Mouse (Mus musculus) bone marrow macrophage, adult 2 months (primary cell): Measurements from ENCODE around the gene Rasgrp4. TPM values are rescaled to one million over a fixed set of nuclear protein-coding genes. Genes with fewer than 3 reads are reported as not detected.
"Not testable (repeated sequence)": the region's sequence is repeated elsewhere in the genome, so short reads cannot be mapped to it uniquely, and the experiment has no call there.

Source experiments
- H3K27ac ChIP-seq: 2 replicates; pipeline ENCODE4 v1.5.1; 2012; ENCODE audit warnings: low read depth, low read length; ENCODE audit not compliant: insufficient read depth
- H3K4me1 ChIP-seq: 2 replicates; pipeline ENCODE4 v1.6.1; 2012; ENCODE audit warnings: low read length; ENCODE audit not compliant: control insufficient read depth, insufficient read depth
- H3K4me3 ChIP-seq: 2 replicates; pipeline ENCODE4 v1.5.1; 2012; ENCODE audit warnings: mild to moderate bottlenecking, low read length, moderate library complexity; ENCODE audit not compliant: insufficient read depth
- CTCF ChIP-seq: IDR thresholded peaks from 2 replicates; pipeline ENCODE4 v1.5.1; 2012; ENCODE audit warnings: low read depth, mild to moderate bottlenecking, low read length, moderate library complexity
- POLR2A ChIP-seq: IDR thresholded peaks from 2 replicates; pipeline ENCODE4 v1.6.1; 2012; ENCODE audit warnings: mild to moderate bottlenecking, low read depth, low read length, borderline replicate concordance
- polyA plus RNA-seq: library from polyadenylated mRNA; stranded (reverse); fragments of >200 nt; gene quantifications from 2 replicates; pipeline ENCODE4 v1.2.4, GENCODE M21; 2012; ENCODE audit not compliant: missing spikeins, insufficient read depth, insufficient read length

Rasgrp4 gene
- polyA plus RNA-seq, 1 experiment: 91.6 TPM

DNA sequence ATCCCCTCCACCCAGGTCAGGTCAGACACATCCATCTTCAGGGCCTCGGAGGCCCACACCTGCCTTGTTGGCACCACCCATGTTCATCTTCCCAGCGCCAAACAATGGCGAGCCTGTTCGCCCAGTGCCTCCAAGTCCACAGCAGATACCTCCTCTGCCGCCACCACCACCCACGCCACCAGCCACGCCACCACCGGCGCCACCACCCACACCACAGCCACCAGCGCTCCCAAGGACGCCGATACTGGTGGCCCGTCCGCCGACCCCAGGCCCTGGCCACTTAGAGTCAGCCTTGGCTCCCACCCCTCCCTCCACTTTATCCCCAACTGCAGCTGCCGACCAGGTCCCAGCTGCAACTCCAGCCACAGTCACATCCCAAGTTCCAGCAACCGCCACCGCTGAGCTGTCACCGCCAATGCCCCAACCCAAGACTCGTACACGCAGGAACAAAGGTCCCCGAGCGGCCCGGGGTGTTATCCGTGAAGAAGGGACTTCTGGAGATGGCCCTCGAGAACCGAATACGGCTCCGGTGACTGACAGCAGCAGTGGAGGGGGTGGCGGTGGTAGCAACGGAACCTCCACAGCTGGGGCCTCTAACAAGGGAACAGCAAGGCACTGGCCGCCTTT is 37.9 kb downstream of the Rasgrp4 start:
- peaks cover 3% of the 10 kb centered on the region; the same call in 1 of the 2 replicates for H3K4me1 ChIP-seq
- no peak overlapping the region for H3K27ac ChIP-seq
- no peak overlapping the region for H3K4me3 ChIP-seq
- TF ChIP-seq POLR2A (no peak), CTCF (no peak)

DNA sequence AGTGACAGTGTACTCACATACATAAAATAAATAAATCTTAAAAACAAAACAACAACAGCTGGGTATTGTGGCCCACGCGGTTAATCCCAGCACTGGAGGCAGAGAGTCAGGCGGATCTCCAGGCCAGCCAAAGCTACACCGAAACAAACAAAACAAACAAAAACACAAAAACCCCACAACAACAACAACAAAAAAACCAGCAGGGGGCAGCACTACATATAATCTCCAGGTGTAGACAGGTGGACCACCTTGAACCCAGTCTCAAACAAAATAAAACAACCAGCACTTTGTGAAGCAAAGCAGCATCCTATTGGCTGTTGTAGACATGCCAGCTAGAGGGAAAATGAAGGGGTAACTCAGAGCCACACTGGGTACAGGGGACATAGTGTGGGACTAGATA is 43.5 kb downstream of the Rasgrp4 start:
- Histone ChIP-seq H3K4me3 (peak overlapping the region; percentile 76), H3K4me1 (peaks cover 7% of the 10 kb centered on the region)
- TF ChIP-seq CTCF (no peak; the same call in 1 of the 2 replicates), POLR2A (no peak)

DNA sequence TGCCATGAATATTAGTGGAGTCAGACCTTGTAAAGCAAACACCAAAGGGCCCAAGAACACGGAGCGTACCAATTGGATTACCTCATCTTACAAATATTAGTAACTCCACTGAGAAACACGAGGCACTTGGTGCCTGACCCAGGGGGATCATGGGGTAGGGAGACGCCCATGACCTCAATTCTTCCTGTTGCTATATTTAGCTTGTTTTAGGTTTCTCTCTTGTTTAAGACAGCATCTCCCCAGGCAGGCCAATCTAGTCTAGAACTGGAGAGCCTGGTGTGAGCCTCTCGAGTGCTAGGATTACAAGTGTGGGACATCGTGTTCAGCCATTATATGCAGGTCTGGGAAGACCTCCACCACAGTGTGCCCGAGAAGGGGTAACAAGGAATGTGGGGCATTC is 44.7 kb downstream of the Rasgrp4 start:
- peaks cover 7% of the 10 kb centered on the region for H3K4me1 ChIP-seq
- H3K4me3 ChIP-seq: peak overlapping the region; percentile 76
- peak overlapping the region; percentile 89 for H3K27ac ChIP-seq
- TF ChIP-seq CTCF (no peak), POLR2A (no peak)

More for the DNA sequence above, 43.5 kb downstream of the Rasgrp4 start:
- H3K27ac ChIP-seq: peak overlapping the region; percentile 89; the same call in 1 of the 2 replicates

DNA sequence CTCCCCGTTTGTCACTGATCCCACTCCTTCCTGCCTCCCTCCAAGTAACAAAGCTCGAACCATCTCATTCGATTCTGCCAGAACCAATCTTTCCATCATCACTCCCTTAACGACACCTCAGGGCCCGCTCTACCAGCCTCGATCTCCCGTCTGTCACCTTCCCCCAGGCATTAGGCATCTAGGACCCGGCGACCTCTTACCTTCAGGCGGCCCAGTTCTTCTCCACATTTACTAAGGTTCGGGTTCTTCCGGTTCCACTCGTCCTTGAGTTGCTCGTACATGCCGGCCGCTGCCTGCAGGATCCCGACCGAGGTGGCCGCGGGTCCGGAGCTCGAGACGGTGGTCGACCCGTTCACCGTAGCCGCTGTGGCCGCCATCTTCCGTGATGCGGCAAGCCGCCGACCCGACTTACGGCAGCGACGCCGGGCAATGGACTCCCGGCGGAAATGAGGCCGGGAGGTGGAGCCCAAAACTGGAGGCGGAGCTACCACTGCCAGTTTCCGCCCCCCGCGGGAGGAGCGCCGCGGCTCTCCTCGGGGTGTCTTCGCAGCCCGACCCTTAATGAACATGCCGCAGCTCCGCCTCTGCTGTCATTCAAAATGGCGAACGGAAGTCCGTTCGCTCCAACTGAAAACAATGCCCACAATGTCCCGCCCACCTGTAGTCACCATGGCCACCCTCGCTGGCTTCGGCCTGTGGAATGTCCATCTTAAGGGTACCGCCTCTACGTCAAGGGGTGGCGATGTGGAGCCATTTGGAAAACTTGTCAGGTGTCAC is 45.6 kb downstream of the Rasgrp4 start, which contains the start of gene Psmd8:
TSS of gene Psmd8 (minus strand) at position 625 of the 777 bp plus-strand sequence.
- peak within 1 kb of the TSS; percentile 76 for H3K4me3 ChIP-seq
- TF ChIP-seq POLR2A (0 out of 2 replicates have a peak, but pooled peaks have one; percentile 6), CTCF (no peak)

DNA sequence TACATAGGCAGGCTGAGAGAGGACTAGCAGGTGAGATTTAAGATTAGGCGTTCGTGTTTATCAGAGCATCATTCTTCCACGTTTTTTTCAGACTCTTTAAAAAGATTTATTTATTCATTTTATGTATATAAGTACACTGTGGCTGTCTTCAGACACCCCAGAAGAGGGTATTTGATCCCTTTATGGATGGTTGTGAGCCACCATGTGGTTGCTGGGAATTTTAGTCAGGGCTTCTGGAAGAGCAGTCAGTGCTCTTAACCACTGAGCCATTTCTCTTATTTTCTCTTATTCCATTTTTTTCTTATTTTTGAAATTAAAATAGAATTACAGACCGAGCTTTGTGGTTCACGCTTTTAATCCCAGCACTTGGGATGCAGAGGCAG is 46.2 kb downstream of the Rasgrp4 start:
- TF ChIP-seq CTCF (no peak), POLR2A (no peak)
- Histone ChIP-seq H3K4me1 (peaks cover 7% of the 10 kb centered on the region), H3K27ac (no peak overlapping the region), H3K4me3 (no peak overlapping the region)

More for the DNA sequence above, 45.6 kb downstream of the Rasgrp4 start, which contains the start of gene Psmd8:
- Histone ChIP-seq H3K4me1 (peaks cover 7% of the 10 kb centered on the region), H3K27ac (peak within 1 kb of the TSS; percentile 89)

DNA sequence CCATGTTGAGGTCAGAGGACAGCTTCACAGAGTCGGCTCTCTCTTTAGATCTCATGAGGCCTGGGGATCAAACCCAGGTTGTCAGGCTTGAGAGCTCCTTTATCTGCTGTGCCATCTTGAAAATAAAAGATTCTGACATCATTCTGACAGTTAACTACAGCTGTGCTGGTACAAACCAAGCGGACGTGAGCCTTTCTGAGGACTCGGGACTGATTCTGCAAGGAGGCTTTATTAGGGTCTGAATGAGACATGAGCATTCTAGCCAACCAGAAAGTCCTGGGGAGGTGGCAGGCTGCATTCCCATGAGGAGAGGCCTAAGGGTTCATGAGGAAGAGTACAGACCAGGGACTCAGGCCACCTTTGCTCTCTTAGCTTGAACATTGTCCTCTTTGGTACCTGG is 46.7 kb downstream of the Rasgrp4 start:
- H3K4me3 ChIP-seq, H3K27ac ChIP-seq, H3K4me1 ChIP-seq: not testable (repeated sequence)

DNA sequence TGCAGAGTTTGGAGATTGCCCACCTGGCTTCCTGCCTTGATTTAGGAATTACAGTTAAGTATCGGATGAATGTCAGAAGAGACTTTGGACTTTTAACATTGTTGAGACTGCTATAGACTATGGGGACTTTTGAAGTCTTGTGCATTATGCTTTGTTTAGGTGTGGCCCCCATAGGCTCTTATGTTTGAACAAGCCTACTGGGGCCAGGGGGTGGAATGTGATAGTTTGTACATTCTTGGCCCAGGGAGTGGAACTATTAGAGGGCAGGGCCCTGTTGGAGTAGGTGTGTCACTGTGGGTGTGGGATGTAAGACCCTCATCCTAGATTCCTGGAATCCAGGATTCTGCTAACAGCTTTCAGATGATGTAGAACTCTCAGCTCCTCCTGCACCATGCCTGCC is 59.6 kb downstream of the Rasgrp4 start:
- not testable (repeated sequence) for H3K4me3 ChIP-seq, H3K4me1 ChIP-seq

DNA sequence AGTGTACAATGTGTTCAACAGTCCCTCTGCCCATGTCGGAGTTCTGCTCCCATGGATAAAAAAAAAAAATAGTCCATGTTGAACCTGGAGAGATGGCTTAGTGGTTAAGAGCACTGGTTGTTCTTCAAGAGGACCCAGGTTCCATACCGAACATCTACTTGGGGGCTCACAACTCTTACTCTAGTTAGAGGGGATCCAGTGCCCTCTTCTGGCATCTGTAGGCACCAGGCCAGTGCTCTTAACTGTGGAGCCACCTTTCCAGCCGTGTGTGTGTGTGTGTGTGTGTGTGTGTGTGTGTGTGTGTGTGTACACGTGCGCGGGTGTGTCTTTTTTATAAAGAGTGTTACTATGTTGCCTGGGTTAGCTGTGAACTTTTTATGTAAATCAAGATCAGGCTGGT is 67.9 kb downstream of the Rasgrp4 start:
- Histone ChIP-seq H3K4me3 (no peak overlapping the region), H3K27ac (no peak overlapping the region), H3K4me1 (peaks cover 4% of the 10 kb centered on the region)
- TF ChIP-seq CTCF (no peak), POLR2A (no peak)

More for the DNA sequence above, 59.6 kb downstream of the Rasgrp4 start:
- H3K27ac ChIP-seq: not testable (repeated sequence)

Other genes starting within 250 kb of the Rasgrp4 start
- gene Actn4, start 172.5 kb upstream of the Rasgrp4 start, polyA plus RNA-seq: 92.7 and 105 TPM in 2 replicates
- gene Eif3k, start 153.0 kb upstream of the Rasgrp4 start, polyA plus RNA-seq: 228 TPM in 2 replicates
- gene Map4k1, start 152.8 kb upstream of the Rasgrp4 start, polyA plus RNA-seq: 9.6 and 12.0 TPM in 2 replicates
- gene Ryr1, start 9.7 kb upstream of the Rasgrp4 start, polyA plus RNA-seq: 0.08 TPM in 1 of 2 replicates, not detected in the other
- 30.1 and 32.3 TPM in 2 replicates for gene Fam98c, start 21.4 kb downstream of the Rasgrp4 start, polyA plus RNA-seq
- gene Ggn, start 35.4 kb downstream of the Rasgrp4 start, polyA plus RNA-seq: 1.4 and 2.3 TPM in 2 replicates
- gene Spred3, start 35.6 kb downstream of the Rasgrp4 start, polyA plus RNA-seq: 11.1 and 12.7 TPM in 2 replicates
- gene Psmd8, start 45.9 kb downstream of the Rasgrp4 start, polyA plus RNA-seq: 207 and 217 TPM in 2 replicates
- gene Catsperg1, start 79.2 kb downstream of the Rasgrp4 start, polyA plus RNA-seq: 4.0 and 4.5 TPM in 2 replicates
- 32.3 and 39.1 TPM in 2 replicates for gene Kcnk6, start 97.7 kb downstream of the Rasgrp4 start, polyA plus RNA-seq
- 29.7 and 33.8 TPM in 2 replicates for gene Yif1b, start 103.5 kb downstream of the Rasgrp4 start, polyA plus RNA-seq
- 1.9 TPM in 1 of 2 replicates, not detected in the other for gene 2200002D01Rik, start 113.6 kb downstream of the Rasgrp4 start, polyA plus RNA-seq
- gene Spint2, start 147.1 kb downstream of the Rasgrp4 start, polyA plus RNA-seq: 0.91 TPM in 1 of 2 replicates, not detected in the other
- not detected in 2 replicates for gene Ppp1r14a, start 154.5 kb downstream of the Rasgrp4 start, polyA plus RNA-seq
- gene Dpf1, start 169.1 kb downstream of the Rasgrp4 start, polyA plus RNA-seq: 0.60 TPM in 1 of 2 replicates, not detected in the other